Mouse (Mus musculus) midbrain, postnatal 0 days (tissue): ENCODE data around the gene Anks6. TPM values are rescaled to one million over a fixed set of nuclear protein-coding genes. Genes with fewer than 3 reads are reported as not detected.

Experiments used
- ATAC-seq: fragments of 200-750 bp; cut with Nextera tagmentation; 2 replicates; pipeline ENCODE4 v1.8.0; 2017; ENCODE audit warnings: moderate number of reproducible peaks, mild to moderate bottlenecking, moderate TSS enrichment, moderate library complexity; ENCODE audit not compliant: low FRiP score
- DNase-seq: peaks from one replicate; pipeline ENCODE4 v3.0.0-alpha.2; 2015; ENCODE audit warnings: low spot score
- H3K27ac ChIP-seq: fragments of 300-500 bp; sonication (generic); 2 replicates; pipeline ENCODE4 v1.5.1; 2014; ENCODE audit warnings: low read depth, mild to moderate bottlenecking, low read length, mixed read lengths
- H3K27me3 ChIP-seq: fragments of 300-500 bp; sonication (generic); 2 replicates; pipeline ENCODE4 v1.6.1; 2014; ENCODE audit warnings: low read length, control low read depth, mixed read lengths; ENCODE audit not compliant: insufficient read depth
- H3K36me3 ChIP-seq: fragments of 300-500 bp; sonication (generic); 2 replicates; pipeline ENCODE4 v1.6.1; 2014; ENCODE audit warnings: low read length, control low read depth, mixed read lengths; ENCODE audit not compliant: insufficient read depth
- H3K4me1 ChIP-seq: fragments of 300-500 bp; sonication (generic); 2 replicates; pipeline ENCODE4 v1.6.1; 2014; ENCODE audit warnings: mild to moderate bottlenecking, control low read depth, antibody characterized with exemption, low read length, mixed read lengths; ENCODE audit not compliant: insufficient read depth
- H3K4me2 ChIP-seq: fragments of 300-500 bp; sonication (generic); 2 replicates; pipeline ENCODE4 v1.6.1; 2014; ENCODE audit warnings: low read depth, mild to moderate bottlenecking, low read length, mixed read lengths; ENCODE audit not compliant: poor library complexity, severe bottlenecking
- H3K4me3 ChIP-seq: fragments of 300-500 bp; sonication (generic); 2 replicates; pipeline ENCODE4 v1.5.1; 2014; ENCODE audit warnings: low read depth, mild to moderate bottlenecking, low read length, moderate library complexity
- H3K9ac ChIP-seq: fragments of 300-500 bp; sonication (generic); replicated peaks from 2 replicates; pipeline ENCODE4 v1.6.1; 2014; ENCODE audit warnings: mild to moderate bottlenecking, low read length, moderate library complexity, mixed read lengths; ENCODE audit not compliant: poor library complexity, severe bottlenecking
- H3K9me3 ChIP-seq: fragments of 300-500 bp; sonication (generic); 2 replicates; pipeline ENCODE4 v1.6.1; 2016; ENCODE audit warnings: low read length, control low read depth
- CTCF ChIP-seq: IDR thresholded peaks from 2 replicates; pipeline ENCODE4 v1.5.1; 2016; ENCODE audit warnings: antibody characterized with exemption, mild to moderate bottlenecking
- WGBS: fragments of 180-500 bp; shearing (Covaris S2); extraction: QIAGEN DNeasy Blood & Tissue Kit; methylation state at CpG from one replicate; pipeline ENCODE4 v1.1.7; 2014; 5-methylcytosine and 5-hydroxymethylcytosine counted together
- polyA plus RNA-seq: library from polyadenylated mRNA; unstranded; fragments of >200 nt; fragmentation: Nextera tagmentation; extraction: Ambion mirVana; gene quantifications from 2 replicates; pipeline ENCODE4 v1.2.1, GENCODE M21; 2015
- total RNA-seq: library from RNA; depleted of rRNA; stranded (reverse); fragments of >200 nt; gene quantifications from 2 replicates; pipeline ENCODE4 v1.2.3, GENCODE M21; 2014

Anks6 gene
- total and polyA plus RNA-seq, 2 experiments from 2014 or later = 3.0 to 17.9 TPM

GRCm38 (mm10) chr4:47091493-47092386 lies 34.5 kb upstream of the Anks6 start, which contains the start of gene Galnt12:
Galnt12 (plus strand) TSS chr4:47091909.
- no peaks in the 10 kb centered on the region for H3K9me3 ChIP-seq
- H3K4me3 ChIP-seq = peak within 1 kb of the TSS; percentile 68
- H3K9ac ChIP-seq = peak within 1 kb of the TSS; percentile 68
- no peaks in the 10 kb centered on the region for H3K36me3 ChIP-seq
- under 1% methylated on average over 64 of the region's 74 CpGs for WGBS
- no peak for TF ChIP-seq CTCF
- H3K27me3 ChIP-seq = 0 out of 2 replicates have a peak, but pooled peaks cover 11% of the 10 kb centered on the region
- peak within 1 kb of the TSS; percentile 99 for H3K4me2 ChIP-seq
- peak; percentile 74 for ATAC-seq
- peak; percentile 37 for DNase-seq
- H3K27ac ChIP-seq = no peak within 1 kb of the TSS; the same call in 1 of the 2 replicates
- peaks cover 5% of the 10 kb centered on the region; the same call in 1 of the 2 replicates for H3K4me1 ChIP-seq

DNA sequence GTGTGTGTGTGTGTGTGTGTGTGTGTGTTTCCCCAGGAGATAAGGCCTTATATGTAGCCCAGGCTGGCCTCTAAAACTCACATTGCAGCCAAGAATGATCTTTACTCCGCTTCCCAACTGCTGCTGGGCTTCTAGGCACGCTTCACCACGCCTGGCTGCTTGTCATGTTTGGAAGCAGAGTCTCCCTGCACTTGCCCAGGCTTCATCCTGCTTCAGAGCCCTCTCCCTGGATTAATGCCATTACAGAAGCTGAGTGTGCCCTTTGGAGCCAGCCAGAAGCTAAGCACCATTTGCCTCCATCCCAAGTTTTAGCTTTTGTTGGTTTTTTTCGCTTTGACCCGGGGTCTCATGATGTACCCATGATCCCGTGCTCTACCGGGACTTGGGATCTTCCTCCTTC lies 31.4 kb upstream of the Anks6 start:
- Histone ChIP-seq H3K9me3 (no peaks in the 10 kb centered on the region), H3K36me3 (no peaks in the 10 kb centered on the region), H3K4me1 (peaks cover 5% of the 10 kb centered on the region; the same call in 1 of the 2 replicates), H3K4me3 (no peak overlapping the region), H3K4me2 (no peak overlapping the region), H3K27me3 (0 out of 2 replicates have a peak, but pooled peaks cover 4% of the 10 kb centered on the region), H3K9ac (no peak overlapping the region), H3K27ac (no peak overlapping the region)
- no peak for TF ChIP-seq CTCF
- ATAC-seq (no peak), DNase-seq (no peak)
- 83% methylated on average over 7 of the region's 7 CpGs for WGBS

DNA sequence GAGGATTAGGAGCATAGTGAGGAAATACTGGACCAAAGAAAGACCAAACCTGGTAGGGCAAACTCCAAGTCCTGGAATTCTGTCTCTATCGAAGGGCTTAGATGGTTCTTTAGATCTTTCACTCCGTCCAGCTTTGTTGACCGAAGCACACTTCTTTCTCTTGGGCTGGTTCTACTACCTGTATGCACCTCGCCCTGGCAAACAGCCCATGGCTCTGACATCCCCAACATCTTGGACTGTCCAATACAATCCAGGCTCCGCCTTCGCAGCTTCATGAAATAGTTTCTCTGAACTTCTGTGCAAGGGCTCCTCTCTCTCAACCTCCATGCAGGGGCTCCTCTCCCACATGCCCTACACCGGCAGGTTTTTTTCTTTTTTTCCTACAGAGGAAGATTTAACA lies 26.6 kb upstream of the Anks6 start:
- WGBS = 91% methylated on average over 7 of the region's 7 CpGs
- Histone ChIP-seq H3K9ac (no peak overlapping the region), H3K27me3 (no peaks in the 10 kb centered on the region), H3K9me3 (no peaks in the 10 kb centered on the region), H3K27ac (no peak overlapping the region), H3K4me2 (no peak overlapping the region), H3K4me1 (no peaks in the 10 kb centered on the region), H3K36me3 (no peaks in the 10 kb centered on the region), H3K4me3 (no peak overlapping the region)
- no peak for TF ChIP-seq CTCF
- DNase-seq (no peak), ATAC-seq (no peak)

GRCm38 (mm10) chr4:47080647-47081010 lies 23.4 kb upstream of the Anks6 start:
- H3K4me1 ChIP-seq = no peaks in the 10 kb centered on the region
- DNase-seq = no peak
- H3K36me3 ChIP-seq = no peaks in the 10 kb centered on the region
- no peak overlapping the region for H3K27ac ChIP-seq
- no peak overlapping the region for H3K9ac ChIP-seq
- no peak overlapping the region for H3K4me3 ChIP-seq
- H3K4me2 ChIP-seq = no peak overlapping the region
- no peak for ATAC-seq
- H3K27me3 ChIP-seq = no peaks in the 10 kb centered on the region
- no peak for TF ChIP-seq CTCF
- 95% methylated on average over 4 of the region's 4 CpGs for WGBS
- H3K9me3 ChIP-seq = no peaks in the 10 kb centered on the region

- DNase-seq (no peak), ATAC-seq (no peak)
- no peak for TF ChIP-seq CTCF
- Histone ChIP-seq H3K4me3 (no peak overlapping the region), H3K36me3 (no peaks in the 10 kb centered on the region), H3K9me3 (no peaks in the 10 kb centered on the region), H3K27me3 (no peaks in the 10 kb centered on the region), H3K4me1 (no peaks in the 10 kb centered on the region), H3K9ac (no peak overlapping the region), H3K4me2 (no peak overlapping the region), H3K27ac (no peak overlapping the region)
- WGBS = 91% methylated on average over 17 of the region's 17 CpGs
These were observed 22.9 kb upstream of the Anks6 start for GRCm38 (mm10) chr4:47079997-47080646.

DNA sequence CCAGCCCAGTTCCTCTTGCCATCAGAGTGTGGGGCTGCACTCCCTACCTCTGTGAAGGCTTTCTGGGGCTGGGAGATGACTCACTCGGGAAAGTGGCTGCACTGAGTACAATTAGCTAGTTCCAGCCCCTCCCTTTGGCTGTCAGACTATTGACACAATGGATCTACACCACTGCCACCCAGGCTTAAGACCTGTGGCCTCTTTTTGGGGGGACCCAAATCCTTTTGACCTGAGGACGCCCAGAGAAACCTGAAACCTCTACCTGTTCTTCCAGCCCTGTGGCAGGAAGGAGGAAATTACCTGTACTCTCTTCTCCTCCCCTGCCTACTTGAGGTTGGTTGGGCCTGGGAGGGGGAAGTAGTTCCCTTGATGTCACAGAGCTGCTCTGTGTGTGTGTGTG lies 17.8 kb upstream of the Anks6 start:
- no peak overlapping the region for H3K4me2 ChIP-seq
- WGBS = 40% methylated on average over 2 of the region's 2 CpGs
- no peak for ATAC-seq

More for the DNA sequence above, 17.8 kb upstream of the Anks6 start:
- DNase-seq = no peak
- no peaks in the 10 kb centered on the region for H3K36me3 ChIP-seq
- no peak overlapping the region for H3K4me3 ChIP-seq
- H3K27me3 ChIP-seq = no peaks in the 10 kb centered on the region
- no peaks in the 10 kb centered on the region for H3K9me3 ChIP-seq
- no peak for TF ChIP-seq CTCF
- no peaks in the 10 kb centered on the region for H3K4me1 ChIP-seq
- H3K27ac ChIP-seq = no peak overlapping the region
- H3K9ac ChIP-seq = no peak overlapping the region
